Mouse (Mus musculus) activated CD4-positive, CD25-positive, alpha-beta regulatory T cell, adult 4 months (primary cell): ENCODE measurements around the gene Asb8. TPM values are rescaled to one million over a fixed set of nuclear protein-coding genes. Genes with fewer than 3 reads are reported as not detected.

Source experiments
- polyA plus RNA-seq, 2 experiments: library from polyadenylated mRNA; unstranded; fragments of 100-300 nt; shearing (Covaris generic); gene quantifications; one replicate each; pipeline ENCODE4 v1.2.1; 2017

Asb8 gene
- polyA plus RNA-seq, 2 experiments from 2014 or later = 36.6 to 43.2 TPM

Other genes with a start within 250 kb of the Asb8 start
- 10 to 100 TPM; 23.5 to 25.5 TPM for gene Tmem106c, start 201.4 kb downstream of the Asb8 start, polyA plus RNA-seq
- under 1 TPM in 1 of 2 experiments, not detected in 1; 0.25 TPM for gene Col2a1, start 160.9 kb downstream of the Asb8 start, polyA plus RNA-seq
- 1 to 10 TPM; 5.0 to 6.8 TPM for gene Pfkm, start 73.0 kb downstream of the Asb8 start, polyA plus RNA-seq
- gene Senp1, start 71.9 kb downstream of the Asb8 start, polyA plus RNA-seq = 10 to 100 TPM; 27.5 to 31.6 TPM
- gene Ccdc184, start 1.5 kb upstream of the Asb8 start, polyA plus RNA-seq = under 1 TPM in 1 of 2 experiments, not detected in 1; 0.25 TPM
- not detected for gene Olfr288, start 29.9 kb upstream of the Asb8 start, polyA plus RNA-seq
- not detected for gene Gm44579, start 55.4 kb upstream of the Asb8 start, polyA plus RNA-seq
- gene Olfr287, start 55.4 kb upstream of the Asb8 start, polyA plus RNA-seq = not detected
- gene Olfr286, start 68.8 kb upstream of the Asb8 start, polyA plus RNA-seq = not detected
- gene H1fnt, start 91.7 kb upstream of the Asb8 start, polyA plus RNA-seq = not detected
- not detected for gene Zfp641, start 130.5 kb upstream of the Asb8 start, polyA plus RNA-seq
- gene Olfr285, start 151.7 kb upstream of the Asb8 start, polyA plus RNA-seq = not detected
- not detected for gene Olfr284, start 175.4 kb upstream of the Asb8 start, polyA plus RNA-seq
- gene Olfr283, start 215.3 kb upstream of the Asb8 start, polyA plus RNA-seq = not detected